Mouse (Mus musculus) gastrocnemius, adult 2 months (tissue): Measurements from ENCODE around the gene Fat2. TPM values are rescaled to one million over a fixed set of nuclear protein-coding genes. Genes with fewer than 3 reads are reported as not detected.

Source experiments
- DNase-seq: peaks from one replicate; pipeline ENCODE4 v3.0.0; 2022
- H3K27ac ChIP-seq: fragments of 200-600 bp; 2 replicates; pipeline ENCODE4 v1.8.1; 2022; ENCODE audit warnings: mild to moderate bottlenecking
- H3K4me3 ChIP-seq: fragments of 200-600 bp; 2 replicates; pipeline ENCODE4 v1.8.1; 2022; ENCODE audit warnings: mild to moderate bottlenecking, moderate library complexity
- CTCF ChIP-seq: fragments of 200-600 bp; IDR thresholded peaks from 2 replicates; pipeline ENCODE4 v1.8.1; 2022; ENCODE audit warnings: antibody characterized with exemption, mild to moderate bottlenecking, moderate library complexity
- intact Hi-C: fragments of 180-260 bp; cut with DNase I; formaldehyde crosslinking; loops from one replicate; pipeline ENCODE4 v1.15.1; 2025
- long read RNA-seq, 2 experiments: library from polyadenylated mRNA; stranded (forward); transcript quantifications; one replicate each; pipeline ENCODE4 v2.0.0; 2021
- total RNA-seq, 2 experiments: library from RNA; stranded (reverse); gene quantifications; 2 replicates each; pipeline ENCODE4 v1.2.3; 2021

The Fat2 gene
- total RNA-seq = under 1 TPM; 0.03 TPM
- long read RNA-seq, experiment 1, partial matches to known transcripts = 0 of 1 reads
- long read RNA-seq, experiment 1, other reads (novel, unspliced or antisense) = 1 of 1 reads
- long read RNA-seq, experiment 2 = 0 reads

DNA sequence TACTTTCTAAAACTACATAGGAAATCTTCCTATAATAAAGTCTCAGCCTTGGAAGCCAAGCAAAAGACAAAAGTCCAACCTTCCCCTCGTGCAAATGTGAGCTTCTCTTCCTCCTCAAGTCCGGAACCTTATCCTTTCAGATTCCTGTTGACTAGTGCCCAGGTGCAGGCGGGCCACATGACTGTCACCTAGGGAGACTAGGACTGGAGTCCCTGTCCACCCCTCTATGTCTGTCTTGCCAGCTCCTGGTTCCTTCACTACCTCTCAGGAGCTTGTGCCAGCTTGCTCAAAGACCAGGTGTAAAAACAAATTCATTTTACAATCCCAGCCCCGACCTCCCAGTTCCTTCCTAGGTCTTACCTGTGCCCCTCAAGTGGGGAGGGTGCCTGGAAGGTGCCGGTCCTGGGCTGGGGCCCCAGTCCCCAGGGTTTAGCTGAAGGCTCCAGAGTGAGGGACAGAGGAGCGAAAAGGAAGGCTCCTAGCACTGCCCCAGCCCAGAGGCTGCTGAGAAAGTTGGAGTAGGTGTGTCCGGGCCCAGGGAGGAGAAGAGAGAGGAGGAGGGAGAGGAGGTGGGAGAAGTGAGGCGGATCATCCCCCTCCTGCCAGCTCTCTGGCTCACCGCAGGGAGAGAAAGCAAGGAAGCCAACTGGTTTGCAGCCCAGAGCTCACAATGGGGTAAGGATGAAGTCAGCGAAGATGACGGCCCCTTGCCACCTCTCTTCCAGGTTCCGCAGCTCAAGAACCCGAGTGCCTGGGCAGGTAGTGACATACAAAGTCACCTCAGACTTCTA is at the start of gene Fat2:
TSS of gene Fat2 (minus strand) at position 464 of the 791 bp plus-strand sequence.
- no peak within 1 kb of the TSS for H3K4me3 ChIP-seq
- TF ChIP-seq CTCF = no peak
- intact Hi-C loops = no loop called here
- DNase-seq = no peak
- H3K27ac ChIP-seq = no peak within 1 kb of the TSS

DNA sequence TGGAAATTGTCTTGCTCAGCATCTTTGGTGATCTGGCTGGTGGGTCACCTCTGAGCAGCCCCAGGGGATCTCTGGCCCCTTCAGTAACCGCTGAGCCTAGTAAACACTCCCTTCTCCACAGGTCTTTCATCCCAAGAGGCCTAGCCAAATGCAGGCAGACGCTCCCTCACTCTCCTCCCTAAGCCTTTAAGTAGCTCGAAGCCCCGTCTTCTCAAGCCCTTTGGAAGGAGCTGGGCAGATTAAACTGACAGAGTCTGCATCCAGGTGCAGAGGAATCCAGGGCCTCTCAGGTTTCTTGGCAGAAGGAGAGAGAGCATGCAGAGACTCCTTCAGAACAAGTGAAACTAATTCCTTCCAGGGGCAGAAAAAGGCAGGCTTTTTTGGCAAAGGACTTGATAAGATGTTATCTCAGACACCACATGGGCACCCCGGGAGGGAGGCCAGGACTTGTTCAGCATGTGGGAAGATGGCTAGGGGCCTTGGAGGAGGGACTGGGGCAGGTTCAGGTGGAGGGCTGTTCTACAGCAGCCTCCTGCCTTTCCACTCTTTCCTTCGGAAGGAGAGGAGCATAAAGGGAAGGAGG is 47.2 kb upstream of the Fat2 start:
- intact Hi-C loops = loop anchor here (2.0 kb wide), 1 partner anchor 123 kb away; no protein-coding TSS in a partner anchor
- no peak for DNase-seq
- no peak overlapping the region for H3K4me3 ChIP-seq
- no peak overlapping the region for H3K27ac ChIP-seq
- TF ChIP-seq CTCF = no peak

DNA sequence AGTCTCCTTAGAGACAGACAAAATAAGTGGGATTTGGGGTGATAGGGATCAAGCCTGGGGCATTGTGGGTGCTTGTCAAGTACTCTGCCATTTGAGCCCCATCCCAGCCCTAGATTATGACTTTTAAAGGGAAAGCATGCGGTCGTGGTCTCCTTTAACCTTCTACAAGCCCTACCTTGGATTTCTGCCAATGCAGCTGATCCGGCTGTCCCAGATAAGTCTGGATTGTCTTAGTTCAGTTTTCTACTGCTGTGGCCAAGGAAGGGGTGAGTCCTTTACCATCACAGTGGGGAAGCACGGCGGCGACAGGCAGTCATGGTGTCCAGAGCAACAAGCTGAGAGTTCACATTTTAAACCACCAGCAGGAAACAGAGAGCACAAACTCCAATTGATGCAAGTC is 44.5 kb upstream of the Fat2 start:
- no peak for DNase-seq
- intact Hi-C loops = no loop called here
- Histone ChIP-seq H3K27ac (no peak overlapping the region), H3K4me3 (no peak overlapping the region)
- no peak for TF ChIP-seq CTCF

DNA sequence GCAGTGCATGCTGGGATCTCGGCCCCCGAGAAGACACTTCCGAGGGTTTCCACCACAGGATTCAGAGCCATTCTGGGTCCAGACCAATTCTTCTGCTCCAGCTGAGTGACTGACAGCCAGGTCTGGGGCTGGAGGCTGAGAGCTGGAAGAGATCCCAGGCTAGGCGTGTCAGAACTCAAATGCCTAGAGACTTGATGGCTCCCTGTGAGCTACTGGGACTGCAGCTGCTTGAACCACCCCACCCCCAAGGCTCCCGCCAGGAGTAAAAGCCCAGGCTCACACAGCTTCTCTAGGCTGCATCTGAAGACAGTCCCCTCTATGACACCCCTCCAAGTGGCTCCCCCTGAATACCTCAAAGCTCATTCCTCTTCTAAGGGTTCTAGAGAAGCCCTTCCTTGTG is 42.0 kb upstream of the Fat2 start:
- intact Hi-C loops = no loop called here
- Histone ChIP-seq H3K27ac (no peak overlapping the region), H3K4me3 (no peak overlapping the region)
- no peak for TF ChIP-seq CTCF
- peak; percentile 91 for DNase-seq

GRCm38 (mm10) chr11:55373838-55374237 is 37.5 kb upstream of the Fat2 start:
- Histone ChIP-seq H3K4me3 (no peak overlapping the region), H3K27ac (no peak overlapping the region)
- intact Hi-C loops = no loop called here
- peak; percentile 65 for TF ChIP-seq CTCF
- no peak for DNase-seq

- no peak for DNase-seq
- TF ChIP-seq CTCF = no peak
- H3K4me3 ChIP-seq = no peak overlapping the region
- intact Hi-C loops = no loop called here
- H3K27ac ChIP-seq = no peak overlapping the region
These were observed 37.0 kb upstream of the Fat2 start for GRCm38 (mm10) chr11:55373373-55373772.

- Histone ChIP-seq H3K27ac (no peak overlapping the region), H3K4me3 (no peak overlapping the region)
- no peak for TF ChIP-seq CTCF
- DNase-seq = no peak
- intact Hi-C loops = no loop called here
These were observed 35.6 kb upstream of the Fat2 start for GRCm38 (mm10) chr11:55372001-55372400.

DNA sequence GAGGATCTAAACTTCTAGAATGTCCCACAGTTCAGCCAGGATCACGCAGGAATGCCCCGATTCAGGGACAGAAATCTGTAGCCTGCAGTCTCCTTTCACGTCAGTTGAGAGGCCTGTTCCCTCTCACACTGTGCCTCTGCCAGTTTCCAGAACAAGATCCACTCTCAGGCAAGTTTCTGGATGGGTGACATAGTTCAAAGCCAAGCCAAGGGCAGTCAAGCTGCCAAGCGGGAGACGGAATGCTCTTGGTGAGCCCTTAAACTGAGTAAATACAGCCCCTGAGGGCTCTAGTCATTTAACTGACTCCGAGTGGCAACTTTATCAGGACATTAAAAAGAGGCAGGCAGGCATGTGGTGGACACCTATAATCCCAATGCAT is 32.7 kb upstream of the Fat2 start:
- no peak for TF ChIP-seq CTCF
- DNase-seq = peak; percentile 70
- H3K4me3 ChIP-seq = no peak overlapping the region
- intact Hi-C loops = no loop called here
- H3K27ac ChIP-seq = peak overlapping the region; percentile 63

- Histone ChIP-seq H3K27ac (peak overlapping the region; percentile 63), H3K4me3 (no peak overlapping the region)
- no peak for DNase-seq
- intact Hi-C loops = no loop called here
- no peak for TF ChIP-seq CTCF
These were observed 32.2 kb upstream of the Fat2 start for GRCm38 (mm10) chr11:55368388-55369092.

GRCm38 (mm10) chr11:55367783-55368182 is 31.4 kb upstream of the Fat2 start:
- no peak overlapping the region for H3K27ac ChIP-seq
- no peak overlapping the region for H3K4me3 ChIP-seq
- intact Hi-C loops = no loop called here
- DNase-seq = peak; percentile 51
- TF ChIP-seq CTCF = no peak

DNA sequence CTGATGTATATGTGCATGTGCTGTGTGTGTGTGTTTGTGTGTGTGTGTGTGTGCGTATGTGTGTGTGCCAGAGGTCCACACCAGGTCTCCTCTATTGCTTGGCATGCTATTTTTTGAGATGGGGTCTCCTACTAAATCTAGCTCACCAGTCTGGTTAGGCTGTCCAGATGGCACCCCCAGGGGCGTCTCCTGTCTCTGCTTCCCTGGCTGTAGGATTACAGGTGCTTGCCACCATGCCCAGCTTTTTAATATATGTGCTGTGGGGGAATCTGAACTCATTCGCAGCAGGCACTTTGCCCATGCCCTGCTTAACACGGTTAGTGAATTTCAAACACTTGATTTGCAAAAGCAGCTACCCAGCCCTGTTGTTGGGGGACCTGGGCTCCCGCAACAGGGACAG is 29.5 kb upstream of the Fat2 start:
- no peak overlapping the region for H3K27ac ChIP-seq
- intact Hi-C loops = no loop called here
- no peak overlapping the region for H3K4me3 ChIP-seq
- TF ChIP-seq CTCF = no peak
- no peak for DNase-seq

GRCm38 (mm10) chr11:55365242-55365641 is 28.9 kb upstream of the Fat2 start:
- intact Hi-C loops = no loop called here
- TF ChIP-seq CTCF = no peak
- no peak for DNase-seq
- Histone ChIP-seq H3K27ac (no peak overlapping the region), H3K4me3 (no peak overlapping the region)

DNA sequence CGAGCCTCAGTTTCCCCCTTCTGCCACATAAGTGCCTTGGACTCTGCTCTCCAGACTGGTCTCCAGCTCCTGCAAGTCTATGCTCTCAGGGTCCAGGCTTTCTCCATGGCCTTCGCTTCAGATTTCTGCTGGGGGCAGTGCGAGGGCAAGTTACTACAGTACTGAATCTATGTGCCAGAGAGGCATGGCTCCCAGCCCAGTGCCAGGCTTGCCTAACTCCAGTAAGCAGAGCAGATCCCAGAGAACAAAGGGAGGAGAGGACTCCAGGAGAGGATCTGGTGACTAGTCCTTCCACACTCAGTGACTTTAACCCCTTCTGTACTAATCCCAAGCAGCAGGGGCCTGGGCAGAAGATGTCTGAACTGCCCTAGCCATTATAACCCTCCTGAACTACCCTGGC is 28.3 kb upstream of the Fat2 start:
- intact Hi-C loops = no loop called here
- Histone ChIP-seq H3K27ac (no peak overlapping the region), H3K4me3 (no peak overlapping the region)
- TF ChIP-seq CTCF = no peak
- peak; percentile 76 for DNase-seq
